9 mouse cellular contexts compared by ENCODE assay signal in genomic region chr16:34909437-34909836, GRCm38 (mm10).
DNase-seq lines count a peak whose midpoint lies in the region; ATAC-seq and TF ChIP-seq lines count a peak whose summit lies in the region.
"Had no signal": no experiment of that assay in that cellular context is flagged by ENCODE, and none has a peak within 500 bp of the region (broad histone marks: within the 10 kb centered on the region; RNA-seq: fewer than 3 reads in every experiment).

No protein-coding gene starts in this region.

- H3K4me1 ChIP-seq in stomach, embryonic 16.5 days (ENCODE audit: control insufficient read depth, insufficient read depth, low read length), result no peaks in the 10 kb centered on the region; the same call in 1 of the 2 replicates
- no peaks in the 10 kb centered on the region for H3K4me1 ChIP-seq in midbrain, postnatal 0 days (ENCODE audit: insufficient read depth, low read length)

- WGBS in stomach, embryonic 16.5 days, result 59% methylated on average over 6 of the region's 6 CpGs
- WGBS in midbrain, postnatal 0 days, result 78% methylated on average over 6 of the region's 6 CpGs

- no peak overlapping the region for H3K4me3 ChIP-seq in left cerebral cortex, adult 2 months
- H3K4me3 ChIP-seq in stomach, embryonic 16.5 days (replicated peaks; ENCODE audit: low read length), result no peak overlapping the region
- H3K4me3 ChIP-seq in midbrain, postnatal 0 days (ENCODE audit: low read depth, low read length), result no peak overlapping the region

- TF ChIP-seq CTCF in left cerebral cortex, adult 2 months (IDR thresholded peaks at IDR 0.05), result no peak
- TF ChIP-seq CTCF in midbrain, postnatal 0 days (IDR thresholded peaks at IDR 0.05), result no peak

- ATAC-seq in stomach, embryonic 16.5 days (ENCODE audit: insufficient read depth, low FRiP score), result peak; percentile 58; the same call in 1 of the 2 replicates
- no peak for ATAC-seq in midbrain, postnatal 0 days (ENCODE audit: low FRiP score)

- no peaks in the 10 kb centered on the region for H3K9me3 ChIP-seq in stomach, embryonic 16.5 days (replicated peaks; ENCODE audit: control insufficient read depth, low read length)
- no peaks in the 10 kb centered on the region for H3K9me3 ChIP-seq in midbrain, postnatal 0 days (ENCODE audit: low read length)

- no peaks in the 10 kb centered on the region for H3K36me3 ChIP-seq in stomach, embryonic 16.5 days (ENCODE audit: control insufficient read depth, insufficient read depth, low read length)
- no peaks in the 10 kb centered on the region for H3K36me3 ChIP-seq in midbrain, postnatal 0 days (ENCODE audit: insufficient read depth, low read length)

- DNase-seq in left cerebral cortex, adult 2 months (ENCODE audit: extremely low spot score in 1 of 2, low spot score in 2 of 2), result no peak
- DNase-seq in left cerebral cortex, adult 18-20 months (ENCODE audit: low spot score in 2 of 2), result no peak
- DNase-seq in heart, postnatal 10 days, result peak; percentile 62 to 65
- DNase-seq in kidney, postnatal 36 days, result peak; percentile 59 to 76
- no peak for DNase-seq in cerebellum, postnatal 36 days
- DNase-seq in midbrain, postnatal 0 days (ENCODE audit: low spot score), result no peak
- DNase-seq in layer of hippocampus, postnatal 36 days, result no peak
- DNase-seq: right cerebral cortex, postnatal 14 days had no signal

- 0 out of 2 replicates have a peak overlapping the region, but pooled peaks have one; percentile 32 for H3K27ac ChIP-seq in left cerebral cortex, adult 2 months
- H3K27ac ChIP-seq in stomach, embryonic 16.5 days (ENCODE audit: low read length), result peak overlapping the region; percentile 12; the same call in 1 of the 2 replicates
- H3K27ac ChIP-seq in midbrain, postnatal 0 days (ENCODE audit: low read depth, low read length), result no peak overlapping the region

- no peak overlapping the region for H3K9ac ChIP-seq in stomach, embryonic 16.5 days (ENCODE audit: low read length)
- no peak overlapping the region for H3K9ac ChIP-seq in midbrain, postnatal 0 days (replicated peaks; ENCODE audit: low read length, poor library complexity, severe bottlenecking)

- no peaks in the 10 kb centered on the region for H3K27me3 ChIP-seq in stomach, embryonic 16.5 days (ENCODE audit: control insufficient read depth, insufficient read depth, low read length)
- no peaks in the 10 kb centered on the region for H3K27me3 ChIP-seq in midbrain, postnatal 0 days (ENCODE audit: insufficient read depth, low read length)

- H3K4me2 ChIP-seq in stomach, embryonic 16.5 days (ENCODE audit: low read depth, low read length), result no peak overlapping the region
- no peak overlapping the region for H3K4me2 ChIP-seq in midbrain, postnatal 0 days (ENCODE audit: low read depth, low read length, poor library complexity, severe bottlenecking)

- intact Hi-C loops in left cerebral cortex, adult 2 months (cut with DNase I), result no loop called here
- intact Hi-C loops in heart, postnatal 10 days (cut with DNase I), result no loop called here

Comparison
In these comparisons a context has a peak if more than half of its experiments do, and no peak if none do; other contexts are left out.
1. DNase-seq: peak in heart, postnatal 10 days (2 of 2) and kidney, postnatal 36 days (2 of 2); none in left cerebral cortex, adult 2 months (0 of 2), left cerebral cortex, adult 18-20 months (0 of 2), cerebellum, postnatal 36 days (0 of 2), midbrain, postnatal 0 days (single experiment) and layer of hippocampus, postnatal 36 days (0 of 2).